Mouse (Mus musculus) myocyte (in vitro differentiated cells): Measurements from ENCODE around the gene Gtf3c5. TPM values are rescaled to one million over a fixed set of nuclear protein-coding genes. Genes with fewer than 3 reads are reported as not detected.

Experiments
- H3K27me3 ChIP-seq: one replicate; pipeline ENCODE4 v1.6.1; 2011; ENCODE audit not compliant: control insufficient read depth, insufficient read depth, insufficient read length
- H3K36me3 ChIP-seq: one replicate; pipeline ENCODE4 v1.6.1; 2011; ENCODE audit not compliant: control insufficient read depth, insufficient read depth
- H3K4me2 ChIP-seq: one replicate; pipeline ENCODE4 v1.6.1; 2011; ENCODE audit warnings: low read depth, control low read depth
- H3K4me3 ChIP-seq: one replicate; pipeline ENCODE4 v1.5.1; 2011; ENCODE audit warnings: mild to moderate bottlenecking, control low read depth, moderate library complexity
- H3K79me2 ChIP-seq: one replicate; pipeline ENCODE4 v1.6.1; 2011; ENCODE audit not compliant: control insufficient read depth, insufficient read depth
- H3ac ChIP-seq: one replicate; pipeline ENCODE4 v1.6.1; 2011; ENCODE audit not compliant: control insufficient read depth, insufficient read length
- CEBPB ChIP-seq: IDR thresholded peaks from 2 replicates; pipeline ENCODE4 v1.6.1; 2011; ENCODE audit warnings: mild to moderate bottlenecking, moderate library complexity; ENCODE audit not compliant: poor library complexity, insufficient read depth, severe bottlenecking
- E2F4 ChIP-seq: IDR thresholded peaks from one replicate; pipeline ENCODE4 v1.6.1; 2011; ENCODE audit warnings: mild to moderate bottlenecking, control low read depth, moderate library complexity; ENCODE audit not compliant: insufficient read depth
- MAX ChIP-seq: IDR thresholded peaks from one replicate; pipeline ENCODE4 v1.6.1; 2011; ENCODE audit warnings: low read depth, mild to moderate bottlenecking, control low read depth
- MYOD1 ChIP-seq, 3 experiments: IDR thresholded peaks; one replicate each; pipeline ENCODE4 v1.6.1; 2011; ENCODE audit warnings: control low read depth in 2 of 3, low read depth in 2 of 3, mild to moderate bottlenecking in 2 of 3, moderate library complexity in 1 of 3; ENCODE audit not compliant: insufficient read length in 2 of 3, control insufficient read depth in 1 of 3
- MYOG ChIP-seq, 3 experiments: IDR thresholded peaks; one replicate each; pipeline ENCODE4 v1.6.1; 2011; ENCODE audit warnings: control low read depth in 2 of 3, low read depth in 2 of 3, mild to moderate bottlenecking in 2 of 3; ENCODE audit not compliant: insufficient read length in 2 of 3, control insufficient read depth in 1 of 3, insufficient read depth in 1 of 3
- POLR2A ChIP-seq: IDR thresholded peaks from one replicate; pipeline ENCODE4 v1.6.1; 2011; ENCODE audit warnings: low read depth, mild to moderate bottlenecking, control low read depth, moderate library complexity; ENCODE audit not compliant: insufficient read length
- POLR2AphosphoS2 ChIP-seq: IDR thresholded peaks from one replicate; pipeline ENCODE4 v1.6.1; 2011; ENCODE audit warnings: low read depth, control low read depth; ENCODE audit not compliant: insufficient read length
- REST ChIP-seq: IDR thresholded peaks from one replicate; pipeline ENCODE4 v1.6.1; 2011; ENCODE audit warnings: mild to moderate bottlenecking, control low read depth, moderate library complexity; ENCODE audit not compliant: insufficient read depth, insufficient read length
- SRF ChIP-seq: IDR thresholded peaks from one replicate; pipeline ENCODE4 v1.6.1; 2011; ENCODE audit warnings: low read depth; ENCODE audit not compliant: control insufficient read depth, insufficient read length
- TCF12 ChIP-seq: IDR thresholded peaks from one replicate; pipeline ENCODE4 v1.6.1; 2011; ENCODE audit warnings: mild to moderate bottlenecking, control low read depth; ENCODE audit not compliant: poor library complexity, insufficient read depth, severe bottlenecking
- TCF3 ChIP-seq: IDR thresholded peaks from one replicate; pipeline ENCODE4 v1.6.1; 2011; ENCODE audit warnings: low read depth, control low read depth; ENCODE audit not compliant: insufficient read length
- USF1 ChIP-seq: IDR thresholded peaks from one replicate; pipeline ENCODE4 v1.6.1; 2011; ENCODE audit warnings: low read depth, mild to moderate bottlenecking, control low read depth, moderate library complexity
- polyA plus RNA-seq: library from polyadenylated mRNA; unstranded; fragments of >200 nt; fragmentation: generic; extraction: Trizol; gene quantifications from one replicate; pipeline ENCODE4 v1.2.1, GENCODE M21; 2012; ENCODE audit warnings: missing spikeins

Gtf3c5 gene
- polyA plus RNA-seq, 1 experiment: 24.4 TPM

DNA sequence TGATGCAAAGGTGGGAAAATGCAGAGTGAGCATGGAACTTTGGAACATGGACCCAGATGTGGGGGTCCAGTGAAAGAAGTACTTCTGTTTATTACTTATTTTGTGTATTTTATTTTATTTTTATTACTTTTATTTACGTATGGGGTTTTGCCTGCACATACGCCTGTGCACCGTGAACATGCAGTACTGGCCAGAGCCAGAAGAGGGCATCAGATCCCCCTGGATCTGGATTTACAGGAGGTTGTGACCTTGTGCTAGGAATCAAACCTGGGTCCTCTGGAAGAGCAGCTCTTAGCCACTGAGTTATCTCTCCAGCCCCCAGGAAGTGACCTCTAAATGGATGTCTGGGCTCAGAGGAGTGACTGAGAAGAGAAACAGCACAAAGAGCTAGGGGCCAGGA, 41.3 kb upstream of the Gtf3c5 start:
- Histone ChIP-seq H3K4me2 (no peak overlapping the region), H3ac (no peak overlapping the region), H3K36me3 (no peaks in the 10 kb centered on the region), H3K79me2 (no peaks in the 10 kb centered on the region), H3K27me3 (peaks cover 30% of the 10 kb centered on the region), H3K4me3 (no peak overlapping the region)
- TF ChIP-seq E2F4: no peak
- no peak for TF ChIP-seq POLR2A
- TF ChIP-seq USF1: no peak
- no peak for TF ChIP-seq CEBPB
- TF ChIP-seq TCF12: no peak
- no peak for TF ChIP-seq MYOG (IDR thresholded peaks at IDR 0.05; ENCODE audit: control insufficient read depth in 1 of 3, insufficient read depth in 1 of 3, insufficient read length in 2 of 3, low read depth in 2 of 3)

DNA sequence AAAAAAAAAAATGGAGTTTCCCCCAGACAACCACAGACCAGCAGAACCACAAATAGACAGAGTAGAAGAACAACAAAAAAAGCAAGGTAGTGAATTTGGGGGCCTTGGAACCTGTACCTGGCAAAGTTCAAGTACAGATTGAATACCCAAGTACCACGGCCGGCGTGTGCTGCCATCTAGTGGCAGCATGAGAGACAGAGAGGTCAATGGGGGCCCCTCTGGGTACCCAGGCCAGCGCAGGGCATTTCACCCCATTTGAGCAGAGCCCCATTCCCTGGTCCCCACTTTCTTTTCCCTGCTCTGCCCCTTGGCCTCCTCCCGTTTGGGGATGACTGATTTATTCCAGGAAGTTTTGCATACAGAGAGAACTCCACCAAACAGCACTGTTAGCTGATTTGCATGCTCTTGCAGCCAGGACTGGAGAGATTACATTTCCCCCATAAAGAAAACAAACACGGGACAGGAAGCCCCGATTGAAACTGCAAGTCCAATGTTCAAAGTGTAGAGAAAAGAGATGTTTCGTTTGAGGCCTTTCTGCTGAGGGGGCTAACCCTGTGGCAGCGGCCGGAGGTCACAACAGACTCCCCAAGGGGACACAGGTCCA, 39.1 kb upstream of the Gtf3c5 start:
- TF ChIP-seq TCF12 (no peak), POLR2A (no peak), MYOG (IDR thresholded peaks at IDR 0.05; ENCODE audit: control insufficient read depth in 1 of 3, insufficient read depth in 1 of 3, insufficient read length in 2 of 3, low read depth in 2 of 3) (no peak), USF1 (no peak), MYOD1 (IDR thresholded peaks at IDR 0.05; ENCODE audit: control insufficient read depth in 1 of 3, insufficient read length in 2 of 3, low read depth in 2 of 3) (no peak), E2F4 (no peak), CEBPB (no peak)
- no peaks in the 10 kb centered on the region for H3K79me2 ChIP-seq
- no peak overlapping the region for H3K4me2 ChIP-seq
- H3K27me3 ChIP-seq: peaks cover 37% of the 10 kb centered on the region
- no peak overlapping the region for H3K4me3 ChIP-seq
- H3ac ChIP-seq: no peak overlapping the region
- H3K36me3 ChIP-seq: no peaks in the 10 kb centered on the region

DNA sequence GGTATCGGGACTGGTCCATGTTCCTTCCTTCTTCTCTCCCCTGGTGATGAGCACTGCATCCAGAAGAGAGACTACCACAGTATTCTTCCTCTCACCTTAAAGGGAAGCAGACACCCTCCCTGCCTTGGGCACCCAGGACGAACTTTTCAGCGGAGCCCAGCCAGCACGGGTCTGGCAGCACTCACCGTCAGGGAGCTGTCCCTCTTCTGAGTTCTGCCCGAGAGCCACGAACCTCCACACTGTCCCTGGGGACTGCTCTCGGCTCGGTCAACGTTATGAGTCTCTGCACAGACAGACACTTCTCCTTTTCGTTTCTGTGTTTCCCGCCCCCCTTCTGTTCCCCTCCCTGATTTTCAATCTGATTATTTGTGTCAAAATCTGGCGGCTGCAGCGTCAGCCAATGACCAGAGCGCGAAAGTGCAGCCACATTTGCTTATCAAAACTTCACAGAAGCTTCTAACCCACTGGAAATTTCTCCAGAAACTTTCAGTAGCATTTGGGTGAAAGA, 38.2 kb upstream of the Gtf3c5 start, which contains the start of gene Gfi1b:
TSS of gene Gfi1b (minus strand) at position 319 of the 508 bp plus-strand sequence.
- H3K79me2 ChIP-seq: no peaks in the 10 kb centered on the region
- H3K27me3 ChIP-seq: peaks cover 31% of the 10 kb centered on the region
- H3K4me3 ChIP-seq: no peak within 1 kb of the TSS
- H3K4me2 ChIP-seq: no peak within 1 kb of the TSS
- H3K36me3 ChIP-seq: no peaks in the 10 kb centered on the region
- H3ac ChIP-seq: no peak within 1 kb of the TSS
- no peak for TF ChIP-seq MYOG (IDR thresholded peaks at IDR 0.05; ENCODE audit: control insufficient read depth in 1 of 3, insufficient read depth in 1 of 3, insufficient read length in 2 of 3, low read depth in 2 of 3)
- TF ChIP-seq REST: peak; percentile 49
- TF ChIP-seq TCF3: no peak

DNA sequence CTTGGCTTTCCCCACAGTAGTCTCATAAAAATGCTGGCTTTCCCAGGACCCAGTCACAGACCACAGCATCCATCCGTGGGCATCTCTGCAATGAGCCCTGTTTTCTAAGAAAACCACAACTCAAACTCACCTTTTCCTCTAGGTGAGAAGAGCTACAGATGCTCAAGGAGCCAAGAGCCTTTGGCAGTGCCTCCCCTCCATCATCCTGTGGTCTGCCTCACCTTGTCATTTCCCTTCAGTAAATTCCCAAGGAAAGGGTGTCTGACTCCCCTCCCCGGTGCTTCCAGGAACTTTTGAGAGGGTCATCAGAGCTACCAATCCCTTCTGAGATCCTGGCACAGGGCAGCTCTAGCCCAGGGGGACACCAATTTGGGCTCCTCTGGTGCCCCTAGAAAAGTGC, 37.6 kb upstream of the Gtf3c5 start:
- TF ChIP-seq CEBPB: no peak
- TF ChIP-seq TCF3: no peak
- no peak for TF ChIP-seq TCF12
- no peak for TF ChIP-seq REST
- no peak for TF ChIP-seq SRF
- TF ChIP-seq POLR2AphosphoS2: no peak
- no peak for TF ChIP-seq USF1
- TF ChIP-seq POLR2A: no peak
- TF ChIP-seq MYOG (IDR thresholded peaks at IDR 0.05; ENCODE audit: control insufficient read depth in 1 of 3, insufficient read depth in 1 of 3, insufficient read length in 2 of 3, low read depth in 2 of 3): no peak
- no peak for TF ChIP-seq MAX
- no peak for TF ChIP-seq MYOD1 (IDR thresholded peaks at IDR 0.05; ENCODE audit: control insufficient read depth in 1 of 3, insufficient read length in 2 of 3, low read depth in 2 of 3)
- Histone ChIP-seq H3K4me3 (no peak overlapping the region), H3K79me2 (no peaks in the 10 kb centered on the region), H3K36me3 (no peaks in the 10 kb centered on the region), H3K27me3 (peaks cover 26% of the 10 kb centered on the region), H3ac (no peak overlapping the region), H3K4me2 (no peak overlapping the region)

DNA sequence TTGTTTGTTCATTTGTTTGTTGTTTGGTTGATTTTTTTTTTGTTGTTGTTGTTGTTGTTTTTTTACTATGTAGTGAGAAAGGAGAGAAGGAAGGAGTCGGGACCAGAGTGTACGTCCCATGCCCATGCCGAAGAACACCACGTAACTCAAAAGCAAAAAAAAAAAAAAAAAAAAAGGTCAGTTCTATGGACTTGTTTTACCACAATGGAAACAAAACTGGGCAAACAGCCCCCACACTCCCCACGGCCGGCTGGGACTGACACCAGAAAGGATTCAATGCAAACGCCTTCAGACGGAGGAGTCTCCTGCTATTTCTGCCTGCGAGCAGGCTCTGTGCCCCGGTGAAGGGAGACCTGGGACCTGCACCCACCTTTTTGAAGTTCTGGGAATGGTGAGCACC, 37.0 kb upstream of the Gtf3c5 start:
- no peak overlapping the region for H3K4me2 ChIP-seq
- H3K36me3 ChIP-seq: no peaks in the 10 kb centered on the region
- no peak overlapping the region for H3K4me3 ChIP-seq
- TF ChIP-seq TCF12 (no peak), MAX (no peak), E2F4 (no peak), USF1 (no peak), MYOD1 (IDR thresholded peaks at IDR 0.05; ENCODE audit: control insufficient read depth in 1 of 3, insufficient read length in 2 of 3, low read depth in 2 of 3) (no peak), CEBPB (no peak), MYOG (IDR thresholded peaks at IDR 0.05; ENCODE audit: control insufficient read depth in 1 of 3, insufficient read depth in 1 of 3, insufficient read length in 2 of 3, low read depth in 2 of 3) (no peak)
- no peak overlapping the region for H3ac ChIP-seq
- no peaks in the 10 kb centered on the region for H3K79me2 ChIP-seq
- H3K27me3 ChIP-seq: peaks cover 21% of the 10 kb centered on the region
